Mouse (Mus musculus): Measurements from ENCODE around the gene Cplane1. TPM values are rescaled to one million over a fixed set of nuclear protein-coding genes. Genes with fewer than 3 reads are reported as not detected.

The Cplane1 gene
- polyA plus RNA-seq, 1 experiment = 4.1 TPM

GRCm38 (mm10) chr15:8302944-8303343 lies 134.0 kb downstream of the Cplane1 start:
- Histone ChIP-seq H3K4me2 (ENCODE audit: low read depth) (no peak overlapping the region), H3K79me2 (ENCODE audit: control insufficient read depth, insufficient read depth) (no peaks in the 10 kb centered on the region), H3K36me3 (ENCODE audit: control insufficient read depth, insufficient read depth) (peaks cover 93% of the 10 kb centered on the region), H3K27me3 (ENCODE audit: control insufficient read depth, insufficient read depth, insufficient read length) (no peaks in the 10 kb centered on the region), H3ac (ENCODE audit: control insufficient read depth, insufficient read length) (no peak overlapping the region), H3K4me3 (no peak overlapping the region)
- TF ChIP-seq TCF3 (IDR thresholded peaks at IDR 0.05; ENCODE audit: insufficient read length, low read depth) (no peak), TCF12 (IDR thresholded peaks at IDR 0.05; ENCODE audit: insufficient read depth, poor library complexity, severe bottlenecking) (no peak), CEBPB (IDR thresholded peaks at IDR 0.05; ENCODE audit: insufficient read depth, poor library complexity, severe bottlenecking) (no peak), USF1 (IDR thresholded peaks at IDR 0.05; ENCODE audit: low read depth) (no peak), REST (IDR thresholded peaks at IDR 0.05; ENCODE audit: insufficient read depth, insufficient read length) (no peak), POLR2A (IDR thresholded peaks at IDR 0.05; ENCODE audit: insufficient read length, low read depth) (no peak), MAX (IDR thresholded peaks at IDR 0.05; ENCODE audit: low read depth) (no peak), E2F4 (IDR thresholded peaks at IDR 0.05; ENCODE audit: insufficient read depth) (no peak), MYOD1 (IDR thresholded peaks at IDR 0.05; ENCODE audit: control insufficient read depth in 1 of 3, insufficient read length in 2 of 3, low read depth in 2 of 3) (no peak), SRF (IDR thresholded peaks at IDR 0.05; ENCODE audit: control insufficient read depth, insufficient read length, low read depth) (no peak), POLR2AphosphoS2 (IDR thresholded peaks at IDR 0.05; ENCODE audit: insufficient read length, low read depth) (no peak)

GRCm38 (mm10) chr15:8305474-8305873 lies 136.6 kb downstream of the Cplane1 start:
- TF ChIP-seq E2F4 (IDR thresholded peaks at IDR 0.05; ENCODE audit: insufficient read depth) = no peak
- TF ChIP-seq REST (IDR thresholded peaks at IDR 0.05; ENCODE audit: insufficient read depth, insufficient read length) = no peak
- no peak for TF ChIP-seq USF1 (IDR thresholded peaks at IDR 0.05; ENCODE audit: low read depth)
- TF ChIP-seq POLR2AphosphoS2 (IDR thresholded peaks at IDR 0.05; ENCODE audit: insufficient read length, low read depth) = no peak
- no peak for TF ChIP-seq MYOG (IDR thresholded peaks at IDR 0.05; ENCODE audit: control insufficient read depth in 1 of 3, insufficient read depth in 1 of 3, insufficient read length in 2 of 3, low read depth in 2 of 3)
- TF ChIP-seq TCF3 (IDR thresholded peaks at IDR 0.05; ENCODE audit: insufficient read length, low read depth) = no peak
- TF ChIP-seq POLR2A (IDR thresholded peaks at IDR 0.05; ENCODE audit: insufficient read length, low read depth) = no peak
- TF ChIP-seq MAX (IDR thresholded peaks at IDR 0.05; ENCODE audit: low read depth) = no peak
- no peaks in the 10 kb centered on the region for H3K27me3 ChIP-seq (ENCODE audit: control insufficient read depth, insufficient read depth, insufficient read length)
- peaks cover 97% of the 10 kb centered on the region for H3K36me3 ChIP-seq (ENCODE audit: control insufficient read depth, insufficient read depth)
- no peak overlapping the region for H3ac ChIP-seq (ENCODE audit: control insufficient read depth, insufficient read length)
- no peak overlapping the region for H3K4me2 ChIP-seq (ENCODE audit: low read depth)
- H3K79me2 ChIP-seq (ENCODE audit: control insufficient read depth, insufficient read depth) = no peaks in the 10 kb centered on the region
- H3K4me3 ChIP-seq = no peak overlapping the region

- Histone ChIP-seq H3K4me3 (no peak overlapping the region), H3K36me3 (ENCODE audit: control insufficient read depth, insufficient read depth) (peaks cover 76% of the 10 kb centered on the region), H3K27me3 (ENCODE audit: control insufficient read depth, insufficient read depth, insufficient read length) (no peaks in the 10 kb centered on the region), H3ac (ENCODE audit: control insufficient read depth, insufficient read length) (no peak overlapping the region), H3K79me2 (ENCODE audit: control insufficient read depth, insufficient read depth) (no peaks in the 10 kb centered on the region), H3K4me2 (ENCODE audit: low read depth) (no peak overlapping the region)
- TF ChIP-seq E2F4 (IDR thresholded peaks at IDR 0.05; ENCODE audit: insufficient read depth) (no peak), MAX (IDR thresholded peaks at IDR 0.05; ENCODE audit: low read depth) (no peak), MYOD1 (IDR thresholded peaks at IDR 0.05; ENCODE audit: control insufficient read depth in 1 of 3, insufficient read length in 2 of 3, low read depth in 2 of 3) (no peak), USF1 (IDR thresholded peaks at IDR 0.05; ENCODE audit: low read depth) (no peak), REST (IDR thresholded peaks at IDR 0.05; ENCODE audit: insufficient read depth, insufficient read length) (no peak), TCF12 (IDR thresholded peaks at IDR 0.05; ENCODE audit: insufficient read depth, poor library complexity, severe bottlenecking) (no peak)
Observed at GRCm38 (mm10) chr15:8317381-8317780, 148.5 kb downstream of the Cplane1 start.

GRCm38 (mm10) chr15:8319191-8319590 lies 150.3 kb downstream of the Cplane1 start:
- TF ChIP-seq REST (IDR thresholded peaks at IDR 0.05; ENCODE audit: insufficient read depth, insufficient read length) = no peak
- no peak for TF ChIP-seq TCF3 (IDR thresholded peaks at IDR 0.05; ENCODE audit: insufficient read length, low read depth)
- no peak for TF ChIP-seq MAX (IDR thresholded peaks at IDR 0.05; ENCODE audit: low read depth)
- TF ChIP-seq POLR2AphosphoS2 (IDR thresholded peaks at IDR 0.05; ENCODE audit: insufficient read length, low read depth) = no peak
- TF ChIP-seq SRF (IDR thresholded peaks at IDR 0.05; ENCODE audit: control insufficient read depth, insufficient read length, low read depth) = no peak
- TF ChIP-seq MYOG (IDR thresholded peaks at IDR 0.05; ENCODE audit: control insufficient read depth in 1 of 3, insufficient read depth in 1 of 3, insufficient read length in 2 of 3, low read depth in 2 of 3) = no peak
- TF ChIP-seq POLR2A (IDR thresholded peaks at IDR 0.05; ENCODE audit: insufficient read length, low read depth) = no peak
- TF ChIP-seq TCF12 (IDR thresholded peaks at IDR 0.05; ENCODE audit: insufficient read depth, poor library complexity, severe bottlenecking) = no peak
- no peak for TF ChIP-seq MYOD1 (IDR thresholded peaks at IDR 0.05; ENCODE audit: control insufficient read depth in 1 of 3, insufficient read length in 2 of 3, low read depth in 2 of 3)
- no peak for TF ChIP-seq CEBPB (IDR thresholded peaks at IDR 0.05; ENCODE audit: insufficient read depth, poor library complexity, severe bottlenecking)
- TF ChIP-seq E2F4 (IDR thresholded peaks at IDR 0.05; ENCODE audit: insufficient read depth) = no peak
- no peak for TF ChIP-seq USF1 (IDR thresholded peaks at IDR 0.05; ENCODE audit: low read depth)
- no peak overlapping the region for H3ac ChIP-seq (ENCODE audit: control insufficient read depth, insufficient read length)
- H3K36me3 ChIP-seq (ENCODE audit: control insufficient read depth, insufficient read depth) = peaks cover 76% of the 10 kb centered on the region
- no peaks in the 10 kb centered on the region for H3K79me2 ChIP-seq (ENCODE audit: control insufficient read depth, insufficient read depth)
- H3K4me3 ChIP-seq = no peak overlapping the region
- no peaks in the 10 kb centered on the region for H3K27me3 ChIP-seq (ENCODE audit: control insufficient read depth, insufficient read depth, insufficient read length)
- H3K4me2 ChIP-seq (ENCODE audit: low read depth) = no peak overlapping the region

Other genes starting within 250 kb of the Cplane1 start
- 50.5 TPM for gene Wdr70, start 69.9 kb upstream of the Cplane1 start, polyA plus RNA-seq (2012; fragmentation: generic; extraction: Trizol)
- 9.7 TPM for gene Nup155, start 59.8 kb upstream of the Cplane1 start, polyA plus RNA-seq (2012; fragmentation: generic; extraction: Trizol)

Measured in myocyte (in vitro differentiated cells).